Mouse (Mus musculus): ENCODE measurements around the gene Pter. TPM values are rescaled to one million over a fixed set of nuclear protein-coding genes. Genes with fewer than 3 reads are reported as not detected.

Gene Pter
- polyA plus RNA-seq, 1 experiment from 2014 or later: 11.4 TPM

DNA sequence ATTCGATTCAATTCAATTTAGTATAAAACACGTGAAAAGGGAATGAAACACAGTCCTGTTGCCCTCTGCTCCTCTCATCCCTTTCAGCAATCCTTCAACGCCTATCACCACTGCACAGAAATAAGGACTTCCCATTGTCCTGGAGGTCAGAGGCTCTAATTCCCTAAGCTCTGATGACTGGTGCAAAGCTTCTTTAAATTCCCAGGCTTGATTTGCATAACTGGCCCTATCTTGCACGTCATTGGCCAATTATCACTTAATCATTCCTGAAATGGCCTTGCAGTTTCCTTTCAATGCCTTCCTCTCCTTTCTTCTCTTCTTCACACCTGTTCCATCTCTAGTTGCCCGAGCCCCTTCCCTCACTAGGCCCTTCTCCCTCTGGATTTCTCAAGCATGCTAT lies 94.5 kb downstream of the Pter start:
- ATAC-seq (ENCODE audit: insufficient read depth, low FRiP score, low TSS enrichment) (no peak), DNase-seq (ENCODE audit: low spot score) (no peak)
- H3K4me1 ChIP-seq (ENCODE audit: control insufficient read depth, insufficient read depth, low read length): no peaks in the 10 kb centered on the region
- H3K4me3 ChIP-seq (ENCODE audit: low read depth, low read length): no peak overlapping the region
- no peak overlapping the region for H3K27ac ChIP-seq (ENCODE audit: low read depth, low read length)
- no peak overlapping the region for H3K4me2 ChIP-seq (ENCODE audit: low read depth)
- no peaks in the 10 kb centered on the region for H3K36me3 ChIP-seq (ENCODE audit: control insufficient read depth, insufficient read depth, low read length)
- WGBS: 38% methylated on average over 5 of the region's 5 CpGs
- no peak overlapping the region for H3K9ac ChIP-seq (ENCODE audit: low read length)
- H3K27me3 ChIP-seq (ENCODE audit: control insufficient read depth, insufficient read depth, low read length): peaks cover 3% of the 10 kb centered on the region; the same call in 1 of the 2 replicates
- no peaks in the 10 kb centered on the region for H3K9me3 ChIP-seq (ENCODE audit: control insufficient read depth, low read length)

- no peak for DNase-seq (ENCODE audit: low spot score)
- no peak overlapping the region for H3K9ac ChIP-seq (ENCODE audit: low read length)
- no peak overlapping the region for H3K4me2 ChIP-seq (ENCODE audit: low read depth)
- H3K27me3 ChIP-seq (ENCODE audit: control insufficient read depth, insufficient read depth, low read length): no peaks in the 10 kb centered on the region; the same call in 1 of the 2 replicates
- H3K4me1 ChIP-seq (ENCODE audit: control insufficient read depth, insufficient read depth, low read length): no peaks in the 10 kb centered on the region
- ATAC-seq (ENCODE audit: insufficient read depth, low FRiP score, low TSS enrichment): no peak
- H3K9me3 ChIP-seq (ENCODE audit: control insufficient read depth, low read length): no peaks in the 10 kb centered on the region
- H3K4me3 ChIP-seq (ENCODE audit: low read depth, low read length): no peak overlapping the region
- 88% methylated on average over 1 of the region's 1 CpGs for WGBS
- no peak overlapping the region for H3K27ac ChIP-seq (ENCODE audit: low read depth, low read length)
- H3K36me3 ChIP-seq (ENCODE audit: control insufficient read depth, insufficient read depth, low read length): no peaks in the 10 kb centered on the region
Observed at GRCm38 (mm10) chr2:13018861-13019260, 95.0 kb downstream of the Pter start.

DNA sequence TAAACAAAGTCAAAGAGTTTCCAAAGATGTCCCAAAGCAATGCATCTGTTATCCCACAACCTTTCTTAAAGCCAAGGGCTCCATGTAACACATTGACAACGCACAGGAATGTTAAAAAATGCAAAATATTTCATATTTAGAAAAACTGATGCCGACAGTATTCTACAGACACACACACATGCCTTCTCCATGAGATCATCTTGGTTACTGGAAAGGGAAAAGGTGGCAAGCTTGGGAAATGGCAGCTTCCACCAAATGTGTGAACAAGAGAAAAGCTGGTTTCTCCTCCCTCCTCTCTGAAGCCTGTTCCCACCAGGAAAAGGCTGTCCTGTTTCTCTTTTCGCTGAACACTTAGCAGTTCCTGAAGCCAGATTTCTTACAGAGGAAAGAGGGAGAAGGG lies 114.9 kb downstream of the Pter start:
- no peaks in the 10 kb centered on the region for H3K27me3 ChIP-seq (ENCODE audit: control insufficient read depth, insufficient read depth, low read length)
- H3K4me3 ChIP-seq (ENCODE audit: low read depth, low read length): no peak overlapping the region
- H3K4me1 ChIP-seq (ENCODE audit: control insufficient read depth, insufficient read depth, low read length): no peaks in the 10 kb centered on the region
- H3K9me3 ChIP-seq (ENCODE audit: control insufficient read depth, low read length): no peaks in the 10 kb centered on the region
- WGBS: 78% methylated on average over 3 of the region's 3 CpGs
- ATAC-seq (ENCODE audit: insufficient read depth, low FRiP score, low TSS enrichment) (no peak), DNase-seq (ENCODE audit: low spot score) (no peak)
- no peak overlapping the region for H3K27ac ChIP-seq (ENCODE audit: low read depth, low read length)
- H3K9ac ChIP-seq (ENCODE audit: low read length): no peak overlapping the region
- H3K4me2 ChIP-seq (ENCODE audit: low read depth): no peak overlapping the region
- H3K36me3 ChIP-seq (ENCODE audit: control insufficient read depth, insufficient read depth, low read length): no peaks in the 10 kb centered on the region

DNA sequence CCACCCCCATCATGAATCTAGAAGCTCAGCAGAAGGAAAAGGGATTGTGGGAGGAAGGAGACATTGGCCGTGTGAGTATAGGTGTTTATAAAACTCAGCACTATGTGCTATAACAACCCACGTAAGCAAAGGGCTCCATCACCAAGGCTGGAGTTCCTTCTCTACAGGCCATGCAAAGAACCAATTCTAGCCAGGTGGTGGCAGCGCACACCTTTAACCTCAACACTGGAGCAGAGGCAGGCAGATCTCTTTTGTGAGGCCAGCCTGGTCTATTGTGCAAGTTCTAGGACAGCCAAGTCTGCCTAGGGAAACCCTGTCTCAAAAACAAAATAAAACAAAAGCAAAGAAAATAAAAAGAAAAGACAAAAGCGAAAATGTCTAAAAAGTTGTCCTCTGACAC lies 115.9 kb downstream of the Pter start:
- 96% methylated on average over 4 of the region's 4 CpGs for WGBS
- H3K9me3 ChIP-seq (ENCODE audit: control insufficient read depth, low read length): no peaks in the 10 kb centered on the region
- no peaks in the 10 kb centered on the region for H3K27me3 ChIP-seq (ENCODE audit: control insufficient read depth, insufficient read depth, low read length)
- no peak overlapping the region for H3K4me2 ChIP-seq (ENCODE audit: low read depth)
- no peaks in the 10 kb centered on the region for H3K4me1 ChIP-seq (ENCODE audit: control insufficient read depth, insufficient read depth, low read length)
- no peak for DNase-seq (ENCODE audit: low spot score)
- no peak overlapping the region for H3K27ac ChIP-seq (ENCODE audit: low read depth, low read length)
- no peak overlapping the region for H3K9ac ChIP-seq (ENCODE audit: low read length)
- no peak overlapping the region for H3K4me3 ChIP-seq (ENCODE audit: low read depth, low read length)
- no peak for ATAC-seq (ENCODE audit: insufficient read depth, low FRiP score, low TSS enrichment)
- no peaks in the 10 kb centered on the region for H3K36me3 ChIP-seq (ENCODE audit: control insufficient read depth, insufficient read depth, low read length)

DNA sequence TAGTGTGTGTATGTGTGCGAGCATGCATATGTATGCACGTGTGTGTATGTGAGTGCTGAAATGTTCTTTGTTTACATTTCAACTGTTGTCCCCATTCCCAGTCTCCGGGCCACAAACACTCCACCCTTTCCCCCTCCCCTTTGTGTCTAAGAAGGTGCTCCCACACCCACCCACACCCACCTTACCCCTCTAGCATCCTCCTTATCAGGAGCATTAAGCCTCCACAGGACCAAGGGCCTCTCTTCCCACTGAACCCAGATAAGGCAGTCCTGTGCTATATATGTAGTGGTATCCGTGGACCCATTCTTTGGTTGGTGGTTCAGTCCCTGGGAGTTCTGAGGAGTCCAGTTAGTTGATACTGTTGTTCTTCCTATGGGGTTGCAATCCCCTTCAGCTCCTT lies 120.7 kb downstream of the Pter start:
- no peak for ATAC-seq (ENCODE audit: insufficient read depth, low FRiP score, low TSS enrichment)
- H3K27me3 ChIP-seq (ENCODE audit: control insufficient read depth, insufficient read depth, low read length): no peaks in the 10 kb centered on the region
- H3K27ac ChIP-seq (ENCODE audit: low read depth, low read length): no peak overlapping the region
- WGBS: 93% methylated on average over 4 of the region's 4 CpGs
- H3K4me3 ChIP-seq (ENCODE audit: low read depth, low read length): no peak overlapping the region
- no peaks in the 10 kb centered on the region for H3K9me3 ChIP-seq (ENCODE audit: control insufficient read depth, low read length)
- H3K4me2 ChIP-seq (ENCODE audit: low read depth): no peak overlapping the region
- no peak overlapping the region for H3K9ac ChIP-seq (ENCODE audit: low read length)
- H3K36me3 ChIP-seq (ENCODE audit: control insufficient read depth, insufficient read depth, low read length): no peaks in the 10 kb centered on the region
- H3K4me1 ChIP-seq (ENCODE audit: control insufficient read depth, insufficient read depth, low read length): no peaks in the 10 kb centered on the region
- no peak for DNase-seq (ENCODE audit: low spot score)

DNA sequence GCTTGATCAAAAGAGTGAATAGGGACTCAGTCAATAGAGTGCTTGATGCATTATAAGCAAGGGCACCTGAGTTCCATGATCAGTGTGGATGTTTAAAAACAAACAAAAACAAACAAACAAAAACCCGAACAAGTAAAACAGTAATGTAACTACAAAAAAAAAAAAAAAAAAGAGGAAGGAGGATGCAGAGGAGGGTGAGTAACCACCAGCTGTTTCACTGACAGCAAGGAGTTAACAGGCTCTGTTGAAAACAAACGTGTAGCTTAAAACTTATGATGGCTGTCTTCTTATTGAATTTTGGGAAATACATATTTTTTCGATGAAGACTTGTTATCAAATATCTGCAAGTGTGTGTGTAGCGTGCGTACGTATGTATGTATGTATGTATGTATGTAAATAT lies 124.8 kb downstream of the Pter start:
- DNase-seq (ENCODE audit: low spot score) (no peak), ATAC-seq (ENCODE audit: insufficient read depth, low FRiP score, low TSS enrichment) (no peak)
- 89% methylated on average over 6 of the region's 6 CpGs for WGBS
- Histone ChIP-seq H3K36me3 (ENCODE audit: control insufficient read depth, insufficient read depth, low read length) (no peaks in the 10 kb centered on the region), H3K4me3 (ENCODE audit: low read depth, low read length) (no peak overlapping the region), H3K9ac (ENCODE audit: low read length) (no peak overlapping the region), H3K4me2 (ENCODE audit: low read depth) (no peak overlapping the region), H3K9me3 (ENCODE audit: control insufficient read depth, low read length) (no peaks in the 10 kb centered on the region), H3K4me1 (ENCODE audit: control insufficient read depth, insufficient read depth, low read length) (no peaks in the 10 kb centered on the region), H3K27me3 (ENCODE audit: control insufficient read depth, insufficient read depth, low read length) (no peaks in the 10 kb centered on the region), H3K27ac (ENCODE audit: low read depth, low read length) (no peak overlapping the region)

Other genes starting within 250 kb of the Pter start
- gene C1ql3, start 87.8 kb downstream of the Pter start, polyA plus RNA-seq (2014; fragmentation: Nextera tagmentation; extraction: Ambion mirVana): 2.9 and 3.4 TPM in 2 replicates